Mouse (Mus musculus) telencephalon, adult 2 months (tissue): ENCODE results near the gene Acer2.
A peak's percentile ranks its signal among the peaks of the same experiment; 100 is the strongest.

Source experiments
- DNase-seq: peaks from one replicate; pipeline ENCODE4 v3.0.0-alpha.2; 2011; ENCODE audit warnings: low read depth, low spot score

Gene Acer2

DNA sequence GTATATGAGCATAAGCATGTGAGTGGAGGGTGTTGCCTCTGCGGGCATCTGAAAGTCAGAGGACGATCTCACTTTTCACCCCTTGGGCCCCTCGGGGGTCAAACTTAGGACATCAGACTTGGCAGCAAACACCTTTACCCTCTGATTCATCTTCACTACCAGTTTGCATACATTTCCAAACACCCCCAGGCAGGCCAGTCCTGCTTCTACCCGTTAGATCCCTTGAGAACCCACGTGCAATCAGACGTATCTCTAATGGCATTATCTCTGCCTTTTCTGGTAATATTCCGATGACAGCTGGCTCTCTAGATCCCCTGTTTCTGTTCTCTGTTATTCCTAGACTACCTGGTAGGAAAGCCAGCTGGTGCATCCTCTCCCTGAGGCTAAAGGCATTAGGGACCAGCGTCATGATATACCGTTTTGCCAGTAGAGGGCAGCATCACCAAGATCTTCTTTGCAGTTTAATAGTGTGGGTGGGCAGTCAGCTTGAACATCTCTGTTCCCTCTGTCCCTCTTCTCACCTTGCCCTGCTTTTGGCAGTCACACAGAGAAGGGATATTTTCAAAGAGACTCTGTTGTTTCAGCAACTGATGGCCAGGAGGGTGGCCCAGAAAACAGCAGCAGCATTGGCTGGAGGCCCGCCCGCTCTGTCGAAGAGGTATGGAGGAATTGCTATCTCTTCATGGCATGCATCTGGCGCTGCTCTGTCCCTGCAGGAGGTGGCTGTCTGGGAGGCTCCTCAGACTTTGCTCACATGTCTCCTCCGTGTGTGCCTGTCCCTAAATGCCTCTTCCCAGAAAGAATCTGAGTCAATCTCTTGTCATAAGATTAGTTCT, 83.6 kb downstream of the Acer2 start:
- DNase-seq: peak; percentile 69

DNA sequence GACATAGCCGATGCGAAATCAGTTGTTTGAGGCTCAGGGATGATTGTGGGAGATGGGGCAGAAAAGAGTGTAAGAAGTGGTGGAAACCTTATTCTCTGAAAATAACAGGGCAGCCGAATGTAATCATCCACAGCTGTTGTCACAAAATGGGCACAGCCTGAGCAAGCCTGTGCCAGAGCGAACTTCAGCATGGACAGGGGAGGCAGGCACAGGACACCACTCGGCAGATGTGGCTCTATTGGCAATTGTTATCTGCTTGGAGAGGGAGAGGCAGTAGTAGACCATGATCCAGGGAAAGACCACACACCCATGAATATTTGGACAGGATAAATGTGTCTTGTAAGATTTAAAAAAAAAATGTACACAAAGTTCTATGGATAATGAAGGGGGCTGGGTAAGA, 103.1 kb downstream of the Acer2 start:
- DNase-seq: no peak
